Mouse (Mus musculus) stomach, embryonic 15.5 days (tissue): Measurements from ENCODE around the gene Ccl3. TPM values are rescaled to one million over a fixed set of nuclear protein-coding genes. Genes with fewer than 3 reads are reported as not detected.

Experiments
- ATAC-seq: fragments of 200-750 bp; cut with Nextera tagmentation; 2 replicates; pipeline ENCODE4 v1.8.0; 2017; ENCODE audit warnings: low read depth, moderate number of reproducible peaks, moderate TSS enrichment; ENCODE audit not compliant: insufficient read depth, low FRiP score
- H3K27ac ChIP-seq: fragments of 300-500 bp; sonication (generic); 2 replicates; pipeline ENCODE4 v1.5.1; 2015; ENCODE audit warnings: mild to moderate bottlenecking, inconsistent platforms
- H3K27me3 ChIP-seq: fragments of 300-500 bp; sonication (generic); replicated peaks from 2 replicates; pipeline ENCODE4 v1.6.1; 2015; ENCODE audit warnings: inconsistent platforms
- H3K36me3 ChIP-seq: fragments of 300-500 bp; sonication (generic); 2 replicates; pipeline ENCODE4 v1.6.1; 2015; ENCODE audit warnings: inconsistent platforms
- H3K4me1 ChIP-seq: fragments of 300-500 bp; sonication (generic); 2 replicates; pipeline ENCODE4 v1.6.1; 2015; ENCODE audit warnings: inconsistent platforms
- H3K4me2 ChIP-seq: fragments of 300-500 bp; sonication (generic); 2 replicates; pipeline ENCODE4 v1.6.1; 2015; ENCODE audit warnings: mild to moderate bottlenecking, inconsistent platforms
- H3K4me3 ChIP-seq: fragments of 300-500 bp; sonication (generic); replicated peaks from 2 replicates; pipeline ENCODE4 v1.5.1; 2015; ENCODE audit warnings: inconsistent platforms
- H3K9ac ChIP-seq: fragments of 300-500 bp; sonication (generic); 2 replicates; pipeline ENCODE4 v1.6.1; 2015; ENCODE audit warnings: inconsistent platforms
- H3K9me3 ChIP-seq: fragments of 300-500 bp; sonication (generic); 2 replicates; pipeline ENCODE4 v1.6.1; 2016; ENCODE audit warnings: inconsistent platforms
- WGBS: fragments of 180-500 bp; shearing (Covaris S2); methylation state at CpG from one replicate; pipeline ENCODE4 v1.1.7; 2015; 5-methylcytosine and 5-hydroxymethylcytosine counted together
- polyA plus RNA-seq: library from polyadenylated mRNA; unstranded; fragments of >200 nt; fragmentation: Nextera tagmentation; extraction: Ambion mirVana; gene quantifications from 2 replicates; pipeline ENCODE4 v1.2.1, GENCODE M21; 2015

Gene Ccl3
- polyA plus RNA-seq, 1 experiment from 2014 or later = 1.0 TPM

GRCm38 (mm10) chr11:83641216-83641615 lies 7.9 kb downstream of the Ccl3 start:
- Histone ChIP-seq H3K9ac (no peak overlapping the region), H3K4me3 (no peak overlapping the region), H3K27ac (no peak overlapping the region), H3K9me3 (no peaks in the 10 kb centered on the region), H3K27me3 (no peaks in the 10 kb centered on the region), H3K4me2 (no peak overlapping the region), H3K36me3 (no peaks in the 10 kb centered on the region), H3K4me1 (no peaks in the 10 kb centered on the region)
- ATAC-seq = no peak
- whole genome bisulfite sequencing = 60% methylated on average over 2 of the region's 2 CpGs

GRCm38 (mm10) chr11:83640141-83640540 lies 9.0 kb downstream of the Ccl3 start:
- H3K9ac ChIP-seq = no peak overlapping the region
- H3K36me3 ChIP-seq = no peaks in the 10 kb centered on the region
- no peak overlapping the region for H3K4me2 ChIP-seq
- H3K9me3 ChIP-seq = no peaks in the 10 kb centered on the region
- WGBS = 69% methylated on average over 5 of the region's 5 CpGs
- no peak overlapping the region for H3K27ac ChIP-seq
- H3K27me3 ChIP-seq = no peaks in the 10 kb centered on the region
- H3K4me3 ChIP-seq = no peak overlapping the region
- ATAC-seq = no peak
- H3K4me1 ChIP-seq = no peaks in the 10 kb centered on the region

- no peak overlapping the region for H3K4me2 ChIP-seq
- H3K9me3 ChIP-seq = no peaks in the 10 kb centered on the region
- WGBS = 61% methylated on average over 3 of the region's 3 CpGs
- H3K27ac ChIP-seq = no peak overlapping the region
- H3K27me3 ChIP-seq = no peaks in the 10 kb centered on the region
- no peaks in the 10 kb centered on the region for H3K36me3 ChIP-seq
- H3K4me3 ChIP-seq = no peak overlapping the region
- no peak overlapping the region for H3K9ac ChIP-seq
- no peak for ATAC-seq
- no peaks in the 10 kb centered on the region for H3K4me1 ChIP-seq
Observed at GRCm38 (mm10) chr11:83639533-83639932, 9.6 kb downstream of the Ccl3 start.

- no peak for ATAC-seq
- H3K4me3 ChIP-seq = no peak overlapping the region
- no peaks in the 10 kb centered on the region for H3K9me3 ChIP-seq
- H3K27me3 ChIP-seq = no peaks in the 10 kb centered on the region
- H3K4me2 ChIP-seq = no peak overlapping the region
- no peak overlapping the region for H3K27ac ChIP-seq
- no peak overlapping the region for H3K9ac ChIP-seq
- H3K36me3 ChIP-seq = no peaks in the 10 kb centered on the region
- no peaks in the 10 kb centered on the region for H3K4me1 ChIP-seq
- 58% methylated on average over 2 of the region's 2 CpGs for whole genome bisulfite sequencing
Observed at GRCm38 (mm10) chr11:83638934-83639333, 10.2 kb downstream of the Ccl3 start.

GRCm38 (mm10) chr11:83636742-83637235 lies 12.4 kb downstream of the Ccl3 start:
- Histone ChIP-seq H3K4me3 (no peak overlapping the region), H3K27me3 (no peaks in the 10 kb centered on the region), H3K4me1 (no peaks in the 10 kb centered on the region), H3K9me3 (no peaks in the 10 kb centered on the region), H3K9ac (no peak overlapping the region), H3K36me3 (no peaks in the 10 kb centered on the region), H3K27ac (no peak overlapping the region), H3K4me2 (no peak overlapping the region)
- WGBS = 76% methylated on average over 1 of the region's 1 CpGs
- ATAC-seq = no peak

GRCm38 (mm10) chr11:83634898-83635297 lies 14.3 kb downstream of the Ccl3 start:
- H3K4me3 ChIP-seq = no peak overlapping the region
- no peak overlapping the region for H3K27ac ChIP-seq
- H3K9me3 ChIP-seq = no peaks in the 10 kb centered on the region
- no peaks in the 10 kb centered on the region for H3K4me1 ChIP-seq
- no peak overlapping the region for H3K9ac ChIP-seq
- H3K27me3 ChIP-seq = no peaks in the 10 kb centered on the region
- 91% methylated on average over 2 of the region's 2 CpGs for WGBS
- no peak overlapping the region for H3K4me2 ChIP-seq
- no peaks in the 10 kb centered on the region for H3K36me3 ChIP-seq
- no peak for ATAC-seq

- Histone ChIP-seq H3K9me3 (no peaks in the 10 kb centered on the region), H3K36me3 (no peaks in the 10 kb centered on the region), H3K9ac (no peak overlapping the region), H3K27me3 (no peaks in the 10 kb centered on the region), H3K27ac (no peak overlapping the region), H3K4me1 (no peaks in the 10 kb centered on the region), H3K4me3 (no peak overlapping the region), H3K4me2 (no peak overlapping the region)
- 53% methylated on average over 4 of the region's 4 CpGs for WGBS
- no peak for ATAC-seq
Observed at GRCm38 (mm10) chr11:83634425-83634824, 14.7 kb downstream of the Ccl3 start.

GRCm38 (mm10) chr11:83632744-83633143 lies 16.4 kb downstream of the Ccl3 start:
- H3K9me3 ChIP-seq = no peaks in the 10 kb centered on the region
- no peak overlapping the region for H3K4me2 ChIP-seq
- H3K27me3 ChIP-seq = no peaks in the 10 kb centered on the region
- H3K4me1 ChIP-seq = no peaks in the 10 kb centered on the region
- H3K27ac ChIP-seq = no peak overlapping the region
- no peak overlapping the region for H3K4me3 ChIP-seq
- 57% methylated on average over 4 of the region's 4 CpGs for WGBS
- H3K36me3 ChIP-seq = no peaks in the 10 kb centered on the region
- no peak for ATAC-seq
- H3K9ac ChIP-seq = no peak overlapping the region

GRCm38 (mm10) chr11:83631065-83631464 lies 18.1 kb downstream of the Ccl3 start:
- no peak overlapping the region for H3K27ac ChIP-seq
- H3K4me1 ChIP-seq = no peaks in the 10 kb centered on the region
- H3K4me2 ChIP-seq = no peak overlapping the region
- H3K9ac ChIP-seq = no peak overlapping the region
- whole genome bisulfite sequencing = 53% methylated on average over 2 of the region's 2 CpGs
- no peaks in the 10 kb centered on the region for H3K27me3 ChIP-seq
- no peak overlapping the region for H3K4me3 ChIP-seq
- H3K36me3 ChIP-seq = no peaks in the 10 kb centered on the region
- H3K9me3 ChIP-seq = no peaks in the 10 kb centered on the region
- no peak for ATAC-seq

- no peak overlapping the region for H3K9ac ChIP-seq
- no peak overlapping the region for H3K4me2 ChIP-seq
- no peak overlapping the region for H3K27ac ChIP-seq
- no peaks in the 10 kb centered on the region for H3K27me3 ChIP-seq
- no peaks in the 10 kb centered on the region for H3K4me1 ChIP-seq
- ATAC-seq = no peak
- H3K4me3 ChIP-seq = no peak overlapping the region
- 97% methylated on average over 1 of the region's 1 CpGs for WGBS
- no peaks in the 10 kb centered on the region for H3K36me3 ChIP-seq
- H3K9me3 ChIP-seq = no peaks in the 10 kb centered on the region
Observed at GRCm38 (mm10) chr11:83630630-83631029, 18.5 kb downstream of the Ccl3 start.

GRCm38 (mm10) chr11:83628808-83629207 lies 20.3 kb downstream of the Ccl3 start:
- no peak for ATAC-seq
- Histone ChIP-seq H3K36me3 (no peaks in the 10 kb centered on the region), H3K4me2 (no peak overlapping the region), H3K9me3 (no peaks in the 10 kb centered on the region), H3K4me1 (no peaks in the 10 kb centered on the region), H3K4me3 (no peak overlapping the region), H3K27ac (no peak overlapping the region), H3K27me3 (no peaks in the 10 kb centered on the region), H3K9ac (no peak overlapping the region)
- 79% methylated on average over 9 of the region's 9 CpGs for WGBS

- no peaks in the 10 kb centered on the region for H3K36me3 ChIP-seq
- H3K4me3 ChIP-seq = no peak overlapping the region
- no peaks in the 10 kb centered on the region for H3K4me1 ChIP-seq
- no peak overlapping the region for H3K27ac ChIP-seq
- ATAC-seq = no peak
- H3K27me3 ChIP-seq = no peaks in the 10 kb centered on the region
- H3K4me2 ChIP-seq = no peak overlapping the region
- 81% methylated on average over 3 of the region's 3 CpGs for WGBS
- no peaks in the 10 kb centered on the region for H3K9me3 ChIP-seq
- no peak overlapping the region for H3K9ac ChIP-seq
Observed at GRCm38 (mm10) chr11:83623586-83623985, 25.6 kb downstream of the Ccl3 start.

GRCm38 (mm10) chr11:83619037-83619436 lies 30.1 kb downstream of the Ccl3 start:
- Histone ChIP-seq H3K4me2 (no peak overlapping the region), H3K9me3 (no peaks in the 10 kb centered on the region), H3K36me3 (no peaks in the 10 kb centered on the region), H3K4me1 (no peaks in the 10 kb centered on the region), H3K9ac (no peak overlapping the region), H3K27ac (no peak overlapping the region), H3K4me3 (no peak overlapping the region), H3K27me3 (no peaks in the 10 kb centered on the region)
- 78% methylated on average over 1 of the region's 1 CpGs for WGBS
- no peak for ATAC-seq
